In genomic region chr5:137973738-137974137, GRCm38 (mm10) we compare ENCODE assay signal across 13 mouse cellular contexts. TPM values are rescaled to one million over a fixed set of nuclear protein-coding genes. Genes with fewer than 3 reads are reported as not detected.
DNase-seq lines count a peak whose midpoint lies in the region; TF ChIP-seq lines count a peak whose summit lies in the region.
"Had no signal": no experiment of that assay in that cellular context is flagged by ENCODE, and none has a peak within 500 bp of the region (broad histone marks: within the 10 kb centered on the region; RNA-seq: fewer than 3 reads in every experiment).

No protein-coding gene starts in this region.

- peak; percentile 7 for DNase-seq in embryo, embryonic 10 days (ENCODE audit: low spot score)
- no peak for DNase-seq in embryo, embryonic 9.5 days (ENCODE audit: extremely low spot score)
- peak; percentile 3 to 11 for DNase-seq in left cerebral cortex, postnatal 25 days (ENCODE audit: low spot score in 2 of 2)
- no peak for DNase-seq in left cerebral cortex, postnatal 4 days
- peak; percentile 26 for DNase-seq in A20 (ENCODE audit: low read depth, low spot score)
- DNase-seq in brain, embryonic 14.5 days (ENCODE audit: low read depth), result peak; percentile 18
- no peak for DNase-seq in neural tube, embryonic 10.5 days (ENCODE audit: extremely low spot score, low spot score)
- DNase-seq in Muller cell, postnatal 12 days (ENCODE audit: inconsistent ontology term), result no peak
- DNase-seq: gastrocnemius, postnatal 25 days had no signal

- TF ChIP-seq CTCF in brain, embryonic 14.5 days (IDR thresholded peaks at IDR 0.05; ENCODE audit: borderline replicate concordance, extremely low read depth, insufficient read depth, insufficient read length), result peak; percentile 34; the same call in 1 of the 2 replicates

- intact Hi-C loops in left cerebral cortex, postnatal 25 days (cut with DNase I), result loop anchor here (1.0 kb wide), 1 partner anchor 87 kb away; no protein-coding TSS in a partner anchor
- intact Hi-C loops in left cerebral cortex, postnatal 4 days (cut with DNase I), result no loop called here

- no peak for TF ChIP-seq POLR2A in brain, embryonic 14.5 days (IDR thresholded peaks at IDR 0.05; ENCODE audit: borderline replicate concordance, extremely low read depth, insufficient read depth, insufficient read length, poor library complexity, severe bottlenecking)

RNA-seq across cellular contexts. Expression of gene Azgp1, which starts 7.6 kb away (rescaled TPM):
- not detected for total RNA-seq in left cerebral cortex, postnatal 25 days (2021)
- total RNA-seq in left cerebral cortex, postnatal 4 days (2021), result not detected
- 0.08 TPM in 1 of 2 replicates, not detected in the other for polyA plus RNA-seq in brain, embryonic 14.5 days (2012; rRNA removed)
- total RNA-seq: G1E; gastrocnemius, postnatal 25 days; left cerebral cortex, adult 18-20 months had no signal
- polyA plus RNA-seq: G1E; hindbrain, embryonic 15.5 days had no signal

RNA-seq across cellular contexts. Expression of gene Gjc3, which starts 10.8 kb away (rescaled TPM):
- 10 to 100 TPM; 16.3 to 22.4 TPM for total RNA-seq in left cerebral cortex, postnatal 25 days (2021)
- under 1 TPM; 0.58 to 0.76 TPM for total RNA-seq in left cerebral cortex, postnatal 4 days (2021)
- polyA plus RNA-seq in brain, embryonic 14.5 days (2012; rRNA removed), result 0.39 and 0.82 TPM in 2 replicates
- polyA plus RNA-seq: G1E had no signal

RNA-seq across cellular contexts. Expression of gene Smok3a, which starts 47.3 kb away (rescaled TPM):
- not detected for total RNA-seq in left cerebral cortex, postnatal 25 days (2021)
- total RNA-seq in left cerebral cortex, postnatal 4 days (2021), result not detected
- polyA plus RNA-seq in brain, embryonic 14.5 days (2012; rRNA removed), result not detected in 2 replicates
- total RNA-seq: gastrocnemius, postnatal 25 days; left cerebral cortex, adult 18-20 months had no signal
- polyA plus RNA-seq: G1E; hindbrain, embryonic 15.5 days; stomach, embryonic 16.5 days had no signal

RNA-seq across cellular contexts. Expression of gene Smok3b, which starts 47.5 kb away (rescaled TPM):
- not detected for total RNA-seq in left cerebral cortex, postnatal 25 days (2021)
- total RNA-seq in left cerebral cortex, postnatal 4 days (2021), result not detected
- not detected in 2 replicates for polyA plus RNA-seq in brain, embryonic 14.5 days (2012; rRNA removed)
- total RNA-seq: G1E; gastrocnemius, postnatal 25 days; left cerebral cortex, adult 18-20 months had no signal
- polyA plus RNA-seq: G1E; hindbrain, embryonic 15.5 days; stomach, embryonic 16.5 days had no signal

RNA-seq across cellular contexts. Expression of gene Cyp3a13, which starts 52.3 kb away (rescaled TPM):
- total RNA-seq in left cerebral cortex, postnatal 25 days (2021), result under 1 TPM; 0.11 to 0.18 TPM
- total RNA-seq in left cerebral cortex, postnatal 4 days (2021), result not detected
- polyA plus RNA-seq in brain, embryonic 14.5 days (2012; rRNA removed), result not detected in 2 replicates
- polyA plus RNA-seq: G1E; hindbrain, embryonic 15.5 days had no signal

Comparison
In these comparisons a context has a peak if more than half of its experiments do, and no peak if none do; other contexts are left out.
1. DNase-seq: peak in embryo, embryonic 10 days (single experiment), left cerebral cortex, postnatal 25 days (2 of 2), A20 (single experiment) and brain, embryonic 14.5 days (single experiment); none in embryo, embryonic 9.5 days (single experiment), left cerebral cortex, postnatal 4 days (single experiment), neural tube, embryonic 10.5 days (single experiment) and Muller cell, postnatal 12 days (single experiment).
2. RNA of gene Gjc3, which starts 10.8 kb away (total RNA-seq): 16.3 to 22.4 TPM in left cerebral cortex, postnatal 25 days; 0.58 to 0.76 TPM in left cerebral cortex, postnatal 4 days; every median in the first group is over 4 times any median in the second.